Mouse (Mus musculus) heart, postnatal 0 days (tissue): ENCODE data around the gene Fam98c.

ENCODE experiments used
- CTCF ChIP-seq: IDR thresholded peaks from 2 replicates; pipeline ENCODE4 v1.5.1; 2016; ENCODE audit warnings: antibody characterized with exemption, control low read depth, low read depth
- EP300 ChIP-seq: IDR thresholded peaks from 2 replicates; pipeline ENCODE4 v1.6.1; 2016; ENCODE audit warnings: antibody characterized with exemption, low read depth

DNA sequence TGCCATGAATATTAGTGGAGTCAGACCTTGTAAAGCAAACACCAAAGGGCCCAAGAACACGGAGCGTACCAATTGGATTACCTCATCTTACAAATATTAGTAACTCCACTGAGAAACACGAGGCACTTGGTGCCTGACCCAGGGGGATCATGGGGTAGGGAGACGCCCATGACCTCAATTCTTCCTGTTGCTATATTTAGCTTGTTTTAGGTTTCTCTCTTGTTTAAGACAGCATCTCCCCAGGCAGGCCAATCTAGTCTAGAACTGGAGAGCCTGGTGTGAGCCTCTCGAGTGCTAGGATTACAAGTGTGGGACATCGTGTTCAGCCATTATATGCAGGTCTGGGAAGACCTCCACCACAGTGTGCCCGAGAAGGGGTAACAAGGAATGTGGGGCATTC is 23.3 kb upstream of the Fam98c start:
- TF ChIP-seq CTCF (no peak), EP300 (no peak)
